Mouse (Mus musculus): ENCODE results near the gene Enox1. TPM values are rescaled to one million over a fixed set of nuclear protein-coding genes. Genes with fewer than 3 reads are reported as not detected.

Gene Enox1
- total and polyA plus RNA-seq, 3 experiments: 0.23 to 0.80 (median 0.78) TPM

GRCm38 (mm10) chr14:77682888-77683555 lies 526.5 kb downstream of the Enox1 start:
- Histone ChIP-seq H3K4me1 (ENCODE audit: control insufficient read depth, insufficient read depth, low read length) (no peaks in the 10 kb centered on the region), H3K27me3 (ENCODE audit: control insufficient read depth, insufficient read depth, low read length) (no peaks in the 10 kb centered on the region), H3K4me3 (no peak overlapping the region), H3K9ac (ENCODE audit: low read depth, low read length) (no peak overlapping the region), H3K36me3 (ENCODE audit: control insufficient read depth, insufficient read depth, low read length) (no peaks in the 10 kb centered on the region), H3K27ac (no peak overlapping the region), H3K79me2 (replicated peaks; ENCODE audit: control insufficient read depth, insufficient read depth, low read length) (no peaks in the 10 kb centered on the region)
- WGBS: 85% methylated on average over 10 of the region's 10 CpGs
- DNase-seq: no peak
- intact Hi-C loops (cut with DNase I): no loop called here
- TF ChIP-seq CTCF (IDR thresholded peaks at IDR 0.05) (no peak), EP300 (IDR thresholded peaks at IDR 0.05; ENCODE audit: insufficient read depth, low read depth, low read length) (no peak), POLR2A (IDR thresholded peaks at IDR 0.05; ENCODE audit: insufficient read depth, low read depth, low read length) (no peak)

- Histone ChIP-seq H3K27ac (no peak overlapping the region), H3K4me3 (no peak overlapping the region), H3K4me1 (ENCODE audit: control insufficient read depth, insufficient read depth, low read length) (no peaks in the 10 kb centered on the region), H3K9ac (ENCODE audit: low read depth, low read length) (no peak overlapping the region), H3K79me2 (replicated peaks; ENCODE audit: control insufficient read depth, insufficient read depth, low read length) (no peaks in the 10 kb centered on the region), H3K27me3 (ENCODE audit: control insufficient read depth, insufficient read depth, low read length) (no peaks in the 10 kb centered on the region), H3K36me3 (ENCODE audit: control insufficient read depth, insufficient read depth, low read length) (no peaks in the 10 kb centered on the region)
- WGBS: 87% methylated on average over 4 of the region's 4 CpGs
- no peak for TF ChIP-seq CTCF (IDR thresholded peaks at IDR 0.05)
- TF ChIP-seq EP300 (IDR thresholded peaks at IDR 0.05; ENCODE audit: insufficient read depth, low read depth, low read length): no peak
- TF ChIP-seq POLR2A (IDR thresholded peaks at IDR 0.05; ENCODE audit: insufficient read depth, low read depth, low read length): no peak
- intact Hi-C loops (cut with DNase I): no loop called here
- DNase-seq: no peak
Measured at GRCm38 (mm10) chr14:77689816-77690215, 533.3 kb downstream of the Enox1 start.

- no peaks in the 10 kb centered on the region for H3K79me2 ChIP-seq (replicated peaks; ENCODE audit: control insufficient read depth, insufficient read depth, low read length)
- no peak overlapping the region for H3K4me3 ChIP-seq
- TF ChIP-seq POLR2A (IDR thresholded peaks at IDR 0.05; ENCODE audit: insufficient read depth, low read depth, low read length) (no peak), CTCF (IDR thresholded peaks at IDR 0.05) (no peak), EP300 (IDR thresholded peaks at IDR 0.05; ENCODE audit: insufficient read depth, low read depth, low read length) (no peak)
- WGBS: 78% methylated on average over 6 of the region's 6 CpGs
- intact Hi-C loops (cut with DNase I): no loop called here
- H3K4me1 ChIP-seq (ENCODE audit: control insufficient read depth, insufficient read depth, low read length): no peaks in the 10 kb centered on the region
- H3K36me3 ChIP-seq (ENCODE audit: control insufficient read depth, insufficient read depth, low read length): no peaks in the 10 kb centered on the region
- H3K27ac ChIP-seq: no peak overlapping the region
- no peak overlapping the region for H3K9ac ChIP-seq (ENCODE audit: low read depth, low read length)
- DNase-seq: no peak
- H3K27me3 ChIP-seq (ENCODE audit: control insufficient read depth, insufficient read depth, low read length): no peaks in the 10 kb centered on the region
Measured at GRCm38 (mm10) chr14:77705006-77705405, 548.4 kb downstream of the Enox1 start.

- 66% methylated on average over 21 of the region's 21 CpGs for WGBS
- intact Hi-C loops (cut with DNase I): no loop called here
- no peaks in the 10 kb centered on the region for H3K36me3 ChIP-seq (ENCODE audit: control insufficient read depth, insufficient read depth, low read length)
- TF ChIP-seq CTCF (IDR thresholded peaks at IDR 0.05): no peak
- no peak for TF ChIP-seq EP300 (IDR thresholded peaks at IDR 0.05; ENCODE audit: insufficient read depth, low read depth, low read length)
- TF ChIP-seq POLR2A (IDR thresholded peaks at IDR 0.05; ENCODE audit: insufficient read depth, low read depth, low read length): no peak
- no peak for DNase-seq
- H3K79me2 ChIP-seq (replicated peaks; ENCODE audit: control insufficient read depth, insufficient read depth, low read length): no peaks in the 10 kb centered on the region
- H3K4me3 ChIP-seq: no peak overlapping the region
- H3K9ac ChIP-seq (ENCODE audit: low read depth, low read length): no peak overlapping the region
- no peaks in the 10 kb centered on the region for H3K4me1 ChIP-seq (ENCODE audit: control insufficient read depth, insufficient read depth, low read length)
- no peak overlapping the region for H3K27ac ChIP-seq
- no peaks in the 10 kb centered on the region for H3K27me3 ChIP-seq (ENCODE audit: control insufficient read depth, insufficient read depth, low read length)
Measured at GRCm38 (mm10) chr14:77706511-77707246, 550.1 kb downstream of the Enox1 start.

GRCm38 (mm10) chr14:77707279-77707678 lies 550.7 kb downstream of the Enox1 start:
- 84% methylated on average over 12 of the region's 12 CpGs for WGBS
- Histone ChIP-seq H3K4me3 (no peak overlapping the region), H3K4me1 (ENCODE audit: control insufficient read depth, insufficient read depth, low read length) (no peaks in the 10 kb centered on the region), H3K27ac (no peak overlapping the region), H3K36me3 (ENCODE audit: control insufficient read depth, insufficient read depth, low read length) (no peaks in the 10 kb centered on the region), H3K9ac (ENCODE audit: low read depth, low read length) (no peak overlapping the region), H3K79me2 (replicated peaks; ENCODE audit: control insufficient read depth, insufficient read depth, low read length) (no peaks in the 10 kb centered on the region), H3K27me3 (ENCODE audit: control insufficient read depth, insufficient read depth, low read length) (no peaks in the 10 kb centered on the region)
- DNase-seq: no peak
- TF ChIP-seq EP300 (IDR thresholded peaks at IDR 0.05; ENCODE audit: insufficient read depth, low read depth, low read length) (no peak), CTCF (IDR thresholded peaks at IDR 0.05) (no peak), POLR2A (IDR thresholded peaks at IDR 0.05; ENCODE audit: insufficient read depth, low read depth, low read length) (no peak)
- intact Hi-C loops (cut with DNase I): no loop called here
